Mouse (Mus musculus): ENCODE results near the gene Gm10644.
A peak's percentile ranks its signal among the peaks of the same experiment; 100 is the strongest.

DNA sequence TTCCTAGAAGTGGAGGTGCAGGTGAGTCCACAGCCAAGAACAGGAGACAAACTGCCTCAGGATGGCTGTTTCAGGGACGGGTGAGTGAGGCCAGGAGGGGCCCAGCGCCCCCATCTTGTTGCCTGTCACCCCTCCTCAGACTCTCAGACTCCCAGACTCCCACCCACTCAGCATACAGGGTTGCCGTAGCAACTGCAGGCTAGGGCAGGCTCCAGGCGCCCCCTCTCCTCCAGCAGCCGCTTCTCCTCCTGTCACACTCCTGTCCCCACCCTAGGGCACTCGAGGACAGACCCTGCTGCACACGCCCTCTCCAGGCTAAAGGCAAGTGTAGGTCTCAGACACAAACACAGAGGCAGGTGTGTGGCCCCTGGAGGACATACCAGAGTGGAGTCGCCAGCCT is 45.7 kb downstream of the Gm10644 start:
- TF ChIP-seq CTCF (IDR thresholded peaks at IDR 0.05; ENCODE audit: low read depth), result 0 out of 2 replicates have a peak, but pooled peaks have one; percentile 5
- TF ChIP-seq EP300 (optimal IDR thresholded peaks at IDR 0.05), result no peak

All from stomach, postnatal 0 days (tissue).